Mouse (Mus musculus): ENCODE results near the gene Tmem101.
A peak's percentile ranks its signal among the peaks of the same experiment; 100 is the strongest.

Gene Tmem101

GRCm38 (mm10) chr11:102156786-102157089 lies 534 bp upstream of the Tmem101 start:
- no peak for DNase-seq (ENCODE audit: low read depth in 2 of 2, low spot score in 2 of 2)

GRCm38 (mm10) chr11:102147213-102147989 lies 8.8 kb downstream of the Tmem101 start:
- DNase-seq (ENCODE audit: low read depth in 2 of 2, low spot score in 2 of 2): no peak

- no peak for DNase-seq (ENCODE audit: low read depth in 2 of 2, low spot score in 2 of 2)
Measured at GRCm38 (mm10) chr11:102146531-102146930, 9.7 kb downstream of the Tmem101 start.

GRCm38 (mm10) chr11:102146005-102146404 lies 10.2 kb downstream of the Tmem101 start:
- no peak for DNase-seq (ENCODE audit: low read depth in 2 of 2, low spot score in 2 of 2)

GRCm38 (mm10) chr11:102145471-102146001 lies 10.7 kb downstream of the Tmem101 start, which contains the start of gene Nags:
TSS of gene Nags (plus strand) at chr11:102145513.
- no peak for DNase-seq (ENCODE audit: low read depth in 2 of 2, low spot score in 2 of 2)

GRCm38 (mm10) chr11:102144957-102145470 lies 11.2 kb downstream of the Tmem101 start:
- DNase-seq (ENCODE audit: low read depth in 2 of 2, low spot score in 2 of 2): no peak

- no peak for DNase-seq (ENCODE audit: low read depth in 2 of 2, low spot score in 2 of 2)
Measured at GRCm38 (mm10) chr11:102142355-102142754, 13.8 kb downstream of the Tmem101 start.

- peak; percentile 45 to 65 for DNase-seq (ENCODE audit: low read depth in 2 of 2, low spot score in 2 of 2)
Measured at GRCm38 (mm10) chr11:102140508-102140907, 15.7 kb downstream of the Tmem101 start.

GRCm38 (mm10) chr11:102138447-102138740 lies 17.8 kb downstream of the Tmem101 start:
- DNase-seq (ENCODE audit: low read depth in 2 of 2, low spot score in 2 of 2): peak; percentile 31 to 43

GRCm38 (mm10) chr11:102137625-102138446 lies 18.4 kb downstream of the Tmem101 start:
- no peak for DNase-seq (ENCODE audit: low read depth in 2 of 2, low spot score in 2 of 2)

GRCm38 (mm10) chr11:102134516-102134915 lies 21.7 kb downstream of the Tmem101 start:
- DNase-seq (ENCODE audit: low read depth in 2 of 2, low spot score in 2 of 2): no peak

GRCm38 (mm10) chr11:102117386-102117785 lies 38.8 kb downstream of the Tmem101 start:
- DNase-seq (ENCODE audit: low read depth in 2 of 2, low spot score in 2 of 2): no peak

- DNase-seq (ENCODE audit: low read depth in 2 of 2, low spot score in 2 of 2): no peak
Measured at GRCm38 (mm10) chr11:102116241-102116640, 40.0 kb downstream of the Tmem101 start.

- DNase-seq (ENCODE audit: low read depth in 2 of 2, low spot score in 2 of 2): no peak
Measured at GRCm38 (mm10) chr11:102111576-102111975, 44.6 kb downstream of the Tmem101 start.

GRCm38 (mm10) chr11:102107732-102108131 lies 48.5 kb downstream of the Tmem101 start, which contains the start of gene Pyy:
TSS of gene Pyy (minus strand) at chr11:102107832.
- DNase-seq (ENCODE audit: low read depth in 2 of 2, low spot score in 2 of 2): no peak

GRCm38 (mm10) chr11:102106911-102107310 lies 49.3 kb downstream of the Tmem101 start:
- DNase-seq (ENCODE audit: low read depth in 2 of 2, low spot score in 2 of 2): no peak
